Mouse (Mus musculus) hindlimb bud, embryonic 11.5 days (tissue): ENCODE data around the gene 1520401A03Rik.

Source experiments
- DNase-seq: peaks from one replicate; pipeline ENCODE4 v3.0.0-alpha.2; 2012; ENCODE audit warnings: low read depth, low spot score; ENCODE audit errors: extremely low spot score

1520401A03Rik gene

GRCm38 (mm10) chr17:23744076-23744475, 21.5 kb upstream of the 1520401A03Rik start:
- no peak for DNase-seq

DNA sequence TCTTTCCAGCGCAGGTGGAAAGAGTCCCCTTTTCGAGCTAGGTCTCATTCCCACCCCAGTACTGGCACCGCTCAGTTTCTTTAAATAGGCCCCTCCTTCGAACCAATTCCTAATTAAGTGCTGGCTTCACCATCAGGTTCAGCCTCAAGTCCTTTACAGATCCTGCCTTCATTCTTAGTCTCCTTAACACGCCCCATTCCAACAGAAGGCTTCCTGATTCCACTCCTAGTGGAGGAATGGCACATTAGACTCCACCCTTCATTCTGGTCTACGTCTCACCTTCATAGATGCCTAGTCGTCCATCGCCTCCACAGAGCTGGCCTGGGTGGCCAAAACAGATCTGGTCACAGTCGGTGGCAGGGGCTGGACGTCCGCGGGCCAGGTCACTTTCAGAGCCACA, 20.4 kb upstream of the 1520401A03Rik start:
- no peak for DNase-seq

DNA sequence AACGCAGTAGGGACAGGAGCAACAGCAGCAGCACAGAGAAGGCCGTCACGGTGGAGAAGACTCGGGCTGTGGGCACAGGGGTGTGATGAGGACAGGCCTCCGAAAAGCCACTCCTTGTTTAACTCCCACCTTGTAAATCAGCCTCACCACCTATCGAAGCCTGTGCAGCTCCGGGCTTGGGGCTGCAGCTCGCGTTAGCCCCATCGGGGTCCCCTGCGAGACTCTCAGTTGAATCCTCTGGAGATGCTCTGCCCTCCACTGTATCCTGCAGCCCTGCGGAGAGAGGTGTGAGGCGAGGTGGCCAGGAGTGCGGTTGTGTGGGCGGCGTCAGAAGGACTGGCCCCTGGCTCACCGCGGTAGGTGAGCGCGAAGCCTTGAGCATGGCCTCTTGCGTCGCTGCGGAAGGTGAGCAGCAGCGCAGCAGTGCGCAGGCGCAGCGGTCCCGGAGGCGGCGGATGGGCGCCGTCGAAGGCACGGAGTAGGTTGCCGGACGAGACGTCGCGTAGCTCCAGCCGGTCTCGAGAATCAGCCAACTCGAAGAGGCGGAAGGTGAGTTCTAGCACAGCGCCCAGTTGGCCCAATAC, 19.7 kb upstream of the 1520401A03Rik start:
- no peak for DNase-seq

DNA sequence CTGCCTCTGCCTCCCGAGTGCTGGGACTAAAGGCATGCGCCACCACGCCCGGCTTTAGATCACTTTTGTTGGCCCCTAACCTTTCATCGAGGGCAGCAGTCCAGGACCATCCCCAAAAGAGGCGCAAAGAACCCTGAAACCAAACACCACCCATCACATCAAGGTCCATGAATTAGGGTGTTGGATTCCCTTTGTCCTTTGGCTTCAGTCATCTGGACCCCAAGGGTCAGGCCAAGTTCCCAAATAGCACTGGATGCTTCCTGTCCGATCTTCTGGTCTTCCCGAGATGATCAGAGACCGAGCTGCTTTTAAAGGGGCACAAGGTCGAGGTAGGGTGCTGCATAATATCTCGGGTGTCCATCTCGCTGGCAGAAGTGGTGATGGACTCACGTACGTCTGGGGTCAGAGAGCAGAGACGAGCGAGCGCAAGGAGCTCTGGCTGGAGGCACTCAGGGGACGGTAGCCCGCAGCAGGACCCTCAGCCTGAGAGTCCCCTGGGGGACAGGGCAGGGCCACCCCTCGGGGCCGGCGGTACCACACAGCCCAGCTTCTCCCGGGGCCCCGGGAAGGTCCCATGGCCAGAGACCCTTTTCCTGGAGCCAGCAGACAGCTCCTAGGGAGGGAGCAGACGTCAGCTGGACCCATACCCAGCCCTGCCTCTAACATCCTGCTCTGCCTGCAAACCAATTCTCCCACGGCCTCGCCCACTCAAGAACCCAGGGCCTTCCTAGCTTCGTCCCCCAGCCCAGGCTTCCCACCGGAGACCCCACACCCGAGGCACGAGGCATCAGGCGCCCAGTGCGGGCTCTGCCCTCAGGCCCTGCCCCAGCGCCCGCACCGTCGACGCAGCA, 19.0 kb upstream of the 1520401A03Rik start:
- no peak for DNase-seq

DNA sequence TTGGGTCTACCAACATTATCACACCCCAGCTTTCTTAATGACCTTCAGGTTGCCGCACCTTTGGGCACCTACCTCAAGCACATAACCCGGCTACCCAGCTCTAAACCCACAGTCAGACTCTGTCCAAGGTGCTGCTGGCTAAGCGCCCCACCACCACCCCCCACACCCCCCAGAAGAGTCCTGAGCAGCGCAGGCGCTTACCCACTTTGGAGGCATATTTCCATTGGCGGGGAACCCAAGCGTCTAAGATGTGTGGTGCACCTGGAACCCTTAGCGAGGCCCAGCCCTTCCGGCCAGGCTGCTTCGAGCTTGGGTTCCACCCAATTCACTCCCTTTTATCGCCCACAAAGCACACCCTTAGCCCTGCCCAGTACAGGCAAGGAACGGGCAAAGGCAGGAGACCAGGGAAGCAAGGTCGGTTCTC, 18.0 kb upstream of the 1520401A03Rik start, which contains the start of gene Paqr4:
Gene Paqr4 (minus strand): TSS at position 270 of the 424 bp plus-strand sequence.
- DNase-seq = no peak

- DNase-seq = no peak
Measured at GRCm38 (mm10) chr17:23740136-23740584, 17.6 kb upstream of the 1520401A03Rik start.

DNA sequence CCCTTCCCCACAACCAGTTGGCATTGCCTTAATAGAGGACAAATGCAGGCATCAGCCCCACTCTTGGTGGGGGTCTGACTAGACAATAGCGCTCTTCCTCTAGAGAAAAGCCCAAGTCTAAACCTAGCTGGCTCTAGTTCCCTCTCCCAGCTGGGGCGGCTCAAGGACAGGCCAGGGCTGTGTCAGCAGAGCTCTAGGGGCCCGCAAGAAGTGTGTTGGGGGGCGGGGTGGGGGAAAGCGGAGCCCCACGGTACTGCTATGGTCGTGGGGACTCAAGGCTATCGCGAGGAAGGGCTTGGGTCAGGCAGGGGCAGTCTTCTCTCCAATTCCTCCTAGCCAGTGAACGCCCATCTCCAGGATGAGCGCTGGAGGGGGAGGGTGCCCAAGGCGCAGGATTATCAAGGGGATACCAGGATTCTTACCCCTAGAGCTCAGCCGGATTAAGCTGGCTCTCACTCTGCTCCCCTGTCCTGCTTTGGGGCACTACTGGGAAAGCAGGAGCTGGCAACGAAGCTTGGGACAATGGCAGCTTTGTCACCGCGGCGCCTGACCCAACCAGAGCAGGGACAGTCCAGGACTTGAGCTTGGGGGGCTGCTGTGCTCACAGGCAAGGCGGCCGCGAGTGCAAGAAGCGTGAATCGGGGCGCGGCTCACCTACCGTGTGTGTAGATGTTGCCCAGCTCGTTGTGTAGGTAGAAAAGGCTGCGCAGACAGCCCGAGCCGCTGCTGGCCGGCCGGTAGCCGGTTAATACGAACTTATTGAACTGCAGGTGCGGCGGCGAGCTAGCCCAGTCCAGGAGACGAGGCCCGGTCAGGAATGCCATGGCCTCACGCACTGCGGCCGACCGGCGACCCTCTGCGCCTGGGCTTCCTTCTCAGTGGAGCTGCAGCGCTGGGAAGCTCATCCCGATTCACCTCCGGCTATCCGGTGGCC, 16.9 kb upstream of the 1520401A03Rik start:
- DNase-seq = no peak

DNA sequence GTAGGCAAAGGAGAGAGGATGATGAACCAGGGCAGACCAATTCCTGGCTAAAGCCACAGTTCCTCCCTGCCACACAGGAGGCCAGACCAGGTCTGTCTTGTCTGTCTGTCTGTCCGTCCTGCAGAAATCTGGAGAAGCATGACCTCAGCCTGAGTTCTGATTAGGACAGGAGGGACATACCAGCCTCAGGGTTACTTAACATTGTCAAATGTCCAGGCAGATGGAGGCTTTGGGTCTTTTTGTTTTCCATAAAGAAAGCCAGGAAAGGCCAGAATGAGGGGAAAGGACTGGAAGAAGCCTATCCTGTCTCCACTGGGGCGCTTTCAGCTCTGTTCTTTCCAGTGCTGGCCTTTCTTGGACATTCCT, 16.2 kb upstream of the 1520401A03Rik start:
- DNase-seq = no peak

DNA sequence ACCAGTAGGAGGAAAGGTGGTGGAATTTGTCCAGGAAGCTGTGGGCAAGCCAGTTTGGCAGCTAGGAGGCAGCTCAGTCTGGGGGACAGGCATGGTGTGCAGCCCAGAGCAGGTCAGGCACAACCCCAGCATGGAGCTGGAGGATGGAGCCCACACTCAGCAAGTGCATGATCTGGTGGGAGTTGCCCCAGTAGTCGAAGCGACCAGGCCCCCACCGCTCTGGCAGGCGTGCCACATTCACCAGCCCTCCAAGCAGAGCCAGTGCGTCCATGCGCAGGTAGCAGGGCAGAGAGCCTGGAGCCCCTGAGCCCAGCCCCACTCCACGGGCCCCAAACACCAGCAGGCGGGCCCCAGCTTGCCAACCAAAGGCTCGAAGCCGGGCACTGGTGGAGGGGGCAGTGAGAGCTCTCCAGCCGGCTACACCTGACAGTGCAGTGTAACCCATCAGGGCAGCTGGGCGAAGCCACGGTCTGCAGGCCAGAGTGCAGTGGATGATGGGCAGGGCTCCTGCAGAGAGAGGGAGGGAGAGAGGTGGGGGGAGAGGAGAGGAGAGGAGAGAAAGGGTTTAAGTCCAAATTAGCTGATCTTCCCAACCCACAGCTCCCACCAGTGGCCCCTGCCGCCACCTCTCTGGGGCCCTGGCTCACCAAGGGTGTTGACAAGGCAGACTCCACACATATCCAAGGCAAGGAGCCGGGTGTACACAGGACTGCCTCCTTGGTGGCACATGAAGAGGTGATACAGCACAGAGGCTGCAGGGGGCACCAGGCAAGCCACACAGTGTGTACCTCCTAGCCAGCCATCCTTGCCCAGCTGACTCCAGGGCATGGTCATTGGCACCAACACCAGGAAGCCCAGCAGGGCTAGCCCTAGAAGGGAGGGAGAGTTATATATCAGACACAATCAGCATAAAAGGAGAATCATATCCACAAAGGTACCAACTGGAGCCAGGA, 15.2 kb upstream of the 1520401A03Rik start:
- no peak for DNase-seq

- DNase-seq = no peak
Measured at GRCm38 (mm10) chr17:23734341-23734740, 11.8 kb upstream of the 1520401A03Rik start.

- DNase-seq = no peak
Measured at GRCm38 (mm10) chr17:23730441-23730840, 7.9 kb upstream of the 1520401A03Rik start.

- no peak for DNase-seq
Measured at GRCm38 (mm10) chr17:23726758-23727142, 4.2 kb upstream of the 1520401A03Rik start.

- peak; percentile 77 for DNase-seq
Measured at GRCm38 (mm10) chr17:23725999-23726757, 3.6 kb upstream of the 1520401A03Rik start, which contains the start of gene Pkmyt1. Pkmyt1 (plus strand) TSS chr17:23726336.

GRCm38 (mm10) chr17:23725477-23725876, 2.9 kb upstream of the 1520401A03Rik start:
- no peak for DNase-seq

DNA sequence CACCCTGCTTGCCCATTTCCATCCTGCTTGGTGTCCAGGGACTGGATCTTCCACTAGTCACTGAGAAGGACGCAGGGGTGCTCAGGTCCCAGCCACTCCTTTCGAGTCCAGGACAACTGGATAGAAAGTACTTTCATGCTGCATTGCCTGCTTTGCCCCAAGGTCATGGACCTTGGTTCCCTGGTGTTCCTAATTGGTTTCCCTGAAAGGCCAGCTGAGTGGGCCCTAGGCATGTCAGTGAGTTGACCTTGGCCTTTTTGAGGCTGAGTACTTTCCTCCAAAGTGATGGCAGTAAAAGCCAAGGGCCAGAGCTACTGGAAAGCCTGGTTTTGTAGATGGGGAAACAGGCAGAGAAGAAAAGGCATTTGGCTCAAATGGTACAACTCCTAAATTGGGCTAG, 697 bp downstream of the 1520401A03Rik start:
- DNase-seq = no peak

GRCm38 (mm10) chr17:23719455-23719854, 3.1 kb downstream of the 1520401A03Rik start:
- no peak for DNase-seq

DNA sequence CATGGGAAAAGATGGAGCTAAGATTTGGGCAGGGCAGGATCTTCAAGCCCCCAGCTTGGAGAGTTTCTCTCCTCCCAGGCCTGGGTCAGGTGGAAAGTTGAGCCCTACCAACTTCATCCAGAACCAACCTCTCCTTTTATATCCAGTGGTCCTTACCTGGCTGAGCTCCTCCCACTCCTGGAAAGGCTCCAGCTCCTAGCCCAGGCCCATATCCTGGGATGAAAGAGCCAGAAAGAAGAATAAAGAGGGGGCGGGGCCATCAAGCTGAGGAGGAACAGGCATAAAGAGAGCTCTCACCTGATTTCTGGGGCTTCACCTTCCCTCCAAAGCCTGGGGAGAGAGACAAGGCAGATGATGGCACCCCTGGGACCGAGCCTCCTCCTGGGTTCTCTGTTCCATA, 5.6 kb downstream of the 1520401A03Rik start:
- DNase-seq = no peak

- DNase-seq = no peak
Measured at GRCm38 (mm10) chr17:23706212-23706611, 16.4 kb downstream of the 1520401A03Rik start.

GRCm38 (mm10) chr17:23705525-23706104, 17.0 kb downstream of the 1520401A03Rik start:
- DNase-seq = no peak
